Mouse (Mus musculus) mammary gland, adult 2 months (tissue): ENCODE data around the gene Syndig1l. TPM values are rescaled to one million over a fixed set of nuclear protein-coding genes. Genes with fewer than 3 reads are reported as not detected.

ENCODE experiments used
- polyA plus RNA-seq: library from polyadenylated mRNA; depleted of rRNA; stranded (reverse); fragments of >200 nt; gene quantifications from 2 replicates; pipeline ENCODE4 v1.2.3, GENCODE M21; 2012; ENCODE audit warnings: low replicate concordance; rRNA removed

The Syndig1l gene
- 0.93 and 1.1 TPM in 2 replicates for polyA plus RNA-seq

GRCm38 (mm10) chr12:84698319-84699081 lies at the start of gene Syndig1l:
Syndig1l (minus strand) TSS chr12:84698831.

GRCm38 (mm10) chr12:84640654-84641053 lies 58.0 kb downstream of the Syndig1l start, which contains the start of gene Vrtn:
Vrtn (plus strand) TSS chr12:84641019.

Other genes with a start within 250 kb of the Syndig1l start
- 47.1 and 147 TPM in 2 replicates for gene Aldh6a1, start 247.8 kb downstream of the Syndig1l start, polyA plus RNA-seq
- gene Lin52, start 247.4 kb downstream of the Syndig1l start, polyA plus RNA-seq = 10.2 and 27.2 TPM in 2 replicates
- gene Vsx2, start 129.1 kb downstream of the Syndig1l start, polyA plus RNA-seq = not detected in 2 replicates
- 24.8 and 40.2 TPM in 2 replicates for gene Abcd4, start 81.4 kb downstream of the Syndig1l start, polyA plus RNA-seq
- not detected in 2 replicates for gene Vrtn, start 57.8 kb downstream of the Syndig1l start, polyA plus RNA-seq
- gene Npc2, start 74.3 kb upstream of the Syndig1l start, polyA plus RNA-seq = 323 and 353 TPM in 2 replicates
- gene Isca2, start 74.4 kb upstream of the Syndig1l start, polyA plus RNA-seq = 43.9 and 105 TPM in 2 replicates
- 33.4 and 77.4 TPM in 2 replicates for gene Ltbp2, start 177.7 kb upstream of the Syndig1l start, polyA plus RNA-seq